Mouse (Mus musculus) midbrain, postnatal 0 days (tissue): ENCODE measurements around the gene Dedd2. TPM values are rescaled to one million over a fixed set of nuclear protein-coding genes. Genes with fewer than 3 reads are reported as not detected.
A peak's percentile ranks its signal among the peaks of the same experiment; 100 is the strongest.

Source experiments
- ATAC-seq: fragments of 200-750 bp; cut with Nextera tagmentation; 2 replicates; pipeline ENCODE4 v1.8.0; 2017; ENCODE audit warnings: moderate number of reproducible peaks, mild to moderate bottlenecking, moderate TSS enrichment, moderate library complexity; ENCODE audit not compliant: low FRiP score
- DNase-seq: peaks from one replicate; pipeline ENCODE4 v3.0.0-alpha.2; 2015; ENCODE audit warnings: low spot score
- H3K27ac ChIP-seq: fragments of 300-500 bp; sonication (generic); 2 replicates; pipeline ENCODE4 v1.5.1; 2014; ENCODE audit warnings: low read depth, mild to moderate bottlenecking, low read length, mixed read lengths
- H3K27me3 ChIP-seq: fragments of 300-500 bp; sonication (generic); 2 replicates; pipeline ENCODE4 v1.6.1; 2014; ENCODE audit warnings: low read length, control low read depth, mixed read lengths; ENCODE audit not compliant: insufficient read depth
- H3K36me3 ChIP-seq: fragments of 300-500 bp; sonication (generic); 2 replicates; pipeline ENCODE4 v1.6.1; 2014; ENCODE audit warnings: low read length, control low read depth, mixed read lengths; ENCODE audit not compliant: insufficient read depth
- H3K4me1 ChIP-seq: fragments of 300-500 bp; sonication (generic); 2 replicates; pipeline ENCODE4 v1.6.1; 2014; ENCODE audit warnings: mild to moderate bottlenecking, control low read depth, antibody characterized with exemption, low read length, mixed read lengths; ENCODE audit not compliant: insufficient read depth
- H3K4me2 ChIP-seq: fragments of 300-500 bp; sonication (generic); 2 replicates; pipeline ENCODE4 v1.6.1; 2014; ENCODE audit warnings: low read depth, mild to moderate bottlenecking, low read length, mixed read lengths; ENCODE audit not compliant: poor library complexity, severe bottlenecking
- H3K4me3 ChIP-seq: fragments of 300-500 bp; sonication (generic); 2 replicates; pipeline ENCODE4 v1.5.1; 2014; ENCODE audit warnings: low read depth, mild to moderate bottlenecking, low read length, moderate library complexity
- H3K9ac ChIP-seq: fragments of 300-500 bp; sonication (generic); replicated peaks from 2 replicates; pipeline ENCODE4 v1.6.1; 2014; ENCODE audit warnings: mild to moderate bottlenecking, low read length, moderate library complexity, mixed read lengths; ENCODE audit not compliant: poor library complexity, severe bottlenecking
- H3K9me3 ChIP-seq: fragments of 300-500 bp; sonication (generic); 2 replicates; pipeline ENCODE4 v1.6.1; 2016; ENCODE audit warnings: low read length, control low read depth
- CTCF ChIP-seq: IDR thresholded peaks from 2 replicates; pipeline ENCODE4 v1.5.1; 2016; ENCODE audit warnings: antibody characterized with exemption, mild to moderate bottlenecking
- WGBS: fragments of 180-500 bp; shearing (Covaris S2); extraction: QIAGEN DNeasy Blood & Tissue Kit; methylation state at CpG from one replicate; pipeline ENCODE4 v1.1.7; 2014; 5-methylcytosine and 5-hydroxymethylcytosine counted together
- polyA plus RNA-seq: library from polyadenylated mRNA; unstranded; fragments of >200 nt; fragmentation: Nextera tagmentation; extraction: Ambion mirVana; gene quantifications from 2 replicates; pipeline ENCODE4 v1.2.1, GENCODE M21; 2015
- total RNA-seq: library from RNA; depleted of rRNA; stranded (reverse); fragments of >200 nt; gene quantifications from 2 replicates; pipeline ENCODE4 v1.2.3, GENCODE M21; 2014

The Dedd2 gene
- total and polyA plus RNA-seq, 2 experiments from 2014 or later, result 17.7 to 27.8 TPM

DNA sequence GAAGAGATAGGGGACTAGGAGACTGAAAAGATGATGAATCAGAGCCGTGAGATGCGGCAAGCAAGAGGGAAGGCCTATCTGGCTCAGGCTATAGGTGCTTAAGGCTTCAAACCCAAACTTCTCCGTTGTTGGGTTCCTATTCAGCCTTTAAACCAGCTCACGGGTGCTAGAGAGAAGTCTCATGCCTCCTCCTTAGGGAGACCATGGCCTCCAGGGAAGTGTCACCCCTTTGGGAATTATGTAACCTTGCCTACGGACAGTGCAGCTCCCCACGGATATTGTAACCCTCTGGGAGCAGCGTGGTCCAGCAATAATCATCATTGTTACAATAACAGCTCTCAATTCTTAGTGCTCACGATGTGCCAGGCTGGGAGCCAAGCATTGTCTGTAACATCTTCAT lies 31.4 kb upstream of the Dedd2 start:
- TF ChIP-seq CTCF, result no peak
- whole genome bisulfite sequencing, result 12% methylated on average over 8 of the region's 8 CpGs
- Histone ChIP-seq H3K4me1 (peaks cover 27% of the 10 kb centered on the region; the same call in 1 of the 2 replicates), H3K27ac (peak overlapping the region; percentile 44), H3K36me3 (no peaks in the 10 kb centered on the region), H3K27me3 (no peaks in the 10 kb centered on the region), H3K9me3 (no peaks in the 10 kb centered on the region), H3K4me2 (peak overlapping the region; percentile 99), H3K9ac (peak overlapping the region; percentile 37), H3K4me3 (peak overlapping the region; percentile 83)
- DNase-seq (no peak), ATAC-seq (no peak)

DNA sequence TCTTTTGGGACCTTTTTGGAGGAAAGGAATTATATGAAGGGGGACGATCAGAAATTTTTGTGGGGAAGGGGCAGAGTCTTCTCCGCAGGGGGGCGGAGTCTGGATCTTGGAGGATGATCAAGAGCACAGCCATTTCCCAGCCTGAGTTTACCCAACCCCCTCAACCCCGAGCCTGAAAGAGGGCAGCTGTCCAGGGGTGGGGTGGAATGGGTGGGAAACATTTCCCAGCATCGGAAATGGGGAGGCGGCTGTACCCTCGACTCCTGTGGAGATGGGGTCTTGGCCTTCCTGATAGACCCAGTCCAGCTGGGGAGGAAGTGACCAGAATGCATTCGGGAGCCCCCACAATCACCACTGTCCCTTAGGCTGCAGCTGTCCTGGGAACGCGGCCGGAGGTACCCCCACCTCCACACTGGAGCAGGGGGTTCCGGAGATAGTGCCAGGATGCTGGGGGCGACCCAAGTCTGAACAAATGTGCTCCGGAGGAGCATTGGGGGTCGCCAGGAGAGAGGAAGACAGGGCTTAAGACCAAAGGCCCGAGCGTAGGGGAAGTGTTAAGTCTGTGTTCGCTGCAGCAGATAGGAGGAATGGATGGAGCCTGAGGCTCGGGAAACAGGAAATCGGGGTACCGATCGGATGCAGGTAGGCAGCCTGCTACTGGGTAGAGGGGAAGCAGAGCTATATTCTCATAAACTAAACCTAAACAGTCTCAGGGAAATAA lies 30.8 kb upstream of the Dedd2 start:
- Histone ChIP-seq H3K4me3 (peak overlapping the region; percentile 83), H3K36me3 (no peaks in the 10 kb centered on the region), H3K4me1 (peaks cover 28% of the 10 kb centered on the region; the same call in 1 of the 2 replicates), H3K9ac (peak overlapping the region; percentile 74), H3K27ac (peak overlapping the region; percentile 44), H3K27me3 (no peaks in the 10 kb centered on the region), H3K4me2 (peak overlapping the region; percentile 99), H3K9me3 (no peaks in the 10 kb centered on the region)
- ATAC-seq, result 0 out of 2 replicates have a peak, but pooled peaks have one; percentile 11
- 3% methylated on average over 22 of the region's 22 CpGs for WGBS
- DNase-seq, result peak; percentile 56
- TF ChIP-seq CTCF, result 0 out of 2 replicates have a peak, but pooled peaks have one; percentile 2

DNA sequence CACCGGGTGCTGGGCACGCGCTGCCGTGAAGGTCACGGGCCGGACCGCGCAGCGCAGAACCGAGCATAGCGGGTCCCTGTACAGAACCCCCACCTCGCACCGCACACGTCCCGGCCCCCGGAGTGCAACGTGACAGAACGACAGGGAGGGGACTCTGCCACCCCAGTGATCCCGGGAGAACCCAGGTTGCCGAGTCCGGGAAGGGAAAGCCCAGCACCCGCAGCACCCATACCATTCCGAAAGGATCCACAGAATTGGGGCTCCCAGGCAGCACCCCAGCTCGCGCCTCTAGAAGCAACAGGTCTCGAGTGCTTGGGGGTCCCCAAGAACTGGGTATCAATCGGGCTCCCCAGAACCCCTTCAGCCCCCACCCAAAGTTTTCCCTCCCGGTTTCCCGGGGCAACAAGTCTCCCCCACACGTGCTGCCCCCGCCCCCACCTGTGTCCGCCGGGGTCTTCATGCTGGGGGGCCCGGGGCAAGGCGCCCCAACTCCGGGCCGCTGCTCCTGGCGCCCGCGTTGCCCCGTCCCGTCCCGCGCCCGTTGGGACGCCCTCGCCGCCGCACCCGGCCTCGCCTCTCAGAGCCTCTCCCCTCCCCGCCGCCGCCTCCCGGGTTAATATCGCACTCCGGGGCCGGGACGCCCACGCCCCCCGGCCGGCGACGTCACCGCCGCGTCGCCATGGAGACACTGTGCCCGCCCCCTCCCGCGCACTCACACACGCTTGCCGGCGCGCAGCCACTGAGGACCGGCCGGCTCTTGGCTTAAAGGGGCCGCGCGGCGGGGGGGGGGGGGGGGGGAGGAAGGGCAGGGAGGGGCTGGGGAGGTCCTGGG lies 29.9 kb upstream of the Dedd2 start, which contains the start of gene Erf:
Erf (minus strand) TSS at position 621 of the 832 bp plus-strand sequence.
- H3K27me3 ChIP-seq, result no peaks in the 10 kb centered on the region
- DNase-seq (peak; percentile 89), ATAC-seq (peak; percentile 82)
- peak within 1 kb of the TSS; percentile 99 for H3K4me2 ChIP-seq
- no peak for TF ChIP-seq CTCF
- no peaks in the 10 kb centered on the region for H3K36me3 ChIP-seq
- H3K27ac ChIP-seq, result peak within 1 kb of the TSS; percentile 79
- H3K9ac ChIP-seq, result peak within 1 kb of the TSS; percentile 74
- no peaks in the 10 kb centered on the region for H3K9me3 ChIP-seq
- peak within 1 kb of the TSS; percentile 83 for H3K4me3 ChIP-seq
- peaks cover 28% of the 10 kb centered on the region; the same call in 1 of the 2 replicates for H3K4me1 ChIP-seq
- under 1% methylated on average over 64 of the region's 81 CpGs for WGBS

DNA sequence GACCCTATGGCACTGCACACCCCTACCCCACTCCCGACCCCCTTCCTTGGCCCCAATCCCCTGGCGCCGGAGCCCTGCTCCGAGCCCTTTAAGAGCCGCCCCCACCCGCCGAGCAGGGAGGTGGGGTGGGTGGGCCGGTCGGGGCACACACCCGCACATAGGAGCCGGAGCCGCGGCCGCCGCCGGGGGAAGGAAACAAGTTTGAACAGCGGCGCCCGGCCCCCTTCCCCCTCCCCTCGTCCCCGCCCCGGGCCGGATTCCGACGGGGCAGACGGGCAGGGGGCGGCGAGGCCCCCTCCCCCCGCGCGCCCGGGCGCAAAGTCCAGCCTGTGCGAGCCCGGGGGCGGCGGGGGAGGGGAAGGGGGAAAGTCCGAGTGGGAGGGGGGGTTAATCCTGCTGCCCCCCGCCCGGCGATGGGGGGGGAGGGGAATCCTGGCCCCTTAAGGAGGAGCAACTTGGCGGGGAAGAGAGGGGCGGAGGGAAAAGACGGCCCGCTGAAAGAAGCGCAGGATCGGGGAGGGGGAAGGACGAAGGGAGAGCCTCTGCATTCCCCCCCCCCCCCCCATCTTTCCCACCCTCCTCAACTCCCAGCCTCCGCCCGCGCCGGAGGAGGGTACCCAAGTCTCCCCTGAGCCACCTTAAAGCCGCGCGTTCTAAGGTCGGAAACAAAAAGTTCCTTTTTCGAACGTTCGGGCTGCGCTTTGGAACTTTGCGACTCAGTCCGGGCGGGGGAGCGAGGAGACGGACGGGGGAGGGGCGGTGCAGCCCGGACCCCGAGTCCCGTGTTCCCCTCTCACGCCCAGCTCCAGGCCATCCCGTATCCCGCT lies 29.1 kb upstream of the Dedd2 start:
- H3K27ac ChIP-seq, result peak overlapping the region; percentile 79
- WGBS, result under 1% methylated on average over 38 of the region's 73 CpGs
- no peaks in the 10 kb centered on the region for H3K27me3 ChIP-seq
- no peaks in the 10 kb centered on the region for H3K9me3 ChIP-seq
- peak overlapping the region; percentile 74 for H3K9ac ChIP-seq
- H3K4me2 ChIP-seq, result peak overlapping the region; percentile 99
- peak; percentile 72 for DNase-seq
- peak; percentile 25; the same call in 1 of the 2 replicates for ATAC-seq
- no peak for TF ChIP-seq CTCF
- H3K4me3 ChIP-seq, result peak overlapping the region; percentile 83
- no peaks in the 10 kb centered on the region for H3K36me3 ChIP-seq
- H3K4me1 ChIP-seq, result peaks cover 28% of the 10 kb centered on the region; the same call in 1 of the 2 replicates

DNA sequence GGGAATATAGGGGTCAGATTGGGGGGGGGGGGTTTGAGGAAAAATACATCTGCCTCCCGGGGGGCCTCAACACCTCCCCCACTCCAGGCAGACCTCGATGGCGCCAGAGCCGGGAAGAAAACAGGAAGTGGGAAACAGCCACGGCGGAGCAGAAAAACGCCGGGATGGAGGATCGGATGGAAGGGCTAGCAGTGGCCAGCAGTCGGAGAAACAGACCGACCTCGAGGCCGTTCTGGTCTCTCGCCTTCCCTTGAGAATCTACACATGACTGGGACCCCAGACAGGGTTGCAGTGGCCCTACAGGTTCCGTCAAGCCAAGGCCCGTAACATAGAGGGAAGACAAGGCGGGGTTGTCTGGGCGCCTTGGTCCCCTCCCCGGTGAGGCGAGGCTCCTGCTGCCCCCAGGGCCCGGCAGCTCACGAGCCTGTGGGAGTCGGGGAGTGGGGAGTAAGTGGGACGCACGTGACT lies 28.5 kb upstream of the Dedd2 start:
- H3K4me1 ChIP-seq, result peaks cover 28% of the 10 kb centered on the region; the same call in 1 of the 2 replicates
- no peak for DNase-seq

More for the DNA sequence above, 28.5 kb upstream of the Dedd2 start:
- Histone ChIP-seq H3K9me3 (no peaks in the 10 kb centered on the region), H3K27ac (peak overlapping the region; percentile 79), H3K4me3 (peak overlapping the region; percentile 83), H3K9ac (peak overlapping the region; percentile 74), H3K4me2 (peak overlapping the region; percentile 99), H3K27me3 (no peaks in the 10 kb centered on the region), H3K36me3 (no peaks in the 10 kb centered on the region)
- 2% methylated on average over 23 of the region's 25 CpGs for WGBS
- no peak for TF ChIP-seq CTCF
- ATAC-seq, result 0 out of 2 replicates have a peak, but pooled peaks have one; percentile 6
